Mouse (Mus musculus): ENCODE measurements around the gene Sqstm1. TPM values are rescaled to one million over a fixed set of nuclear protein-coding genes. Genes with fewer than 3 reads are reported as not detected.
A peak's percentile ranks its signal among the peaks of the same experiment; 100 is the strongest.

Sqstm1 gene
- polyA plus RNA-seq, 1 experiment from 2014 or later: 272 TPM

- Histone ChIP-seq H3K9me3 (replicated peaks) (no peaks in the 10 kb centered on the region), H3K4me3 (replicated peaks) (no peak overlapping the region), H3K36me3 (peaks cover 14% of the 10 kb centered on the region), H3K4me1 (peaks cover 18% of the 10 kb centered on the region), H3K27ac (replicated peaks) (no peak overlapping the region), H3K27me3 (peaks cover 29% of the 10 kb centered on the region), H3K9ac (no peak overlapping the region), H3K4me2 (replicated peaks) (no peak overlapping the region)
- WGBS: 94% methylated on average over 9 of the region's 9 CpGs
- ATAC-seq (ENCODE audit: insufficient number of reproducible peaks, low FRiP score, low TSS enrichment, low read depth): no peak
These were observed 28.5 kb upstream of the Sqstm1 start for GRCm38 (mm10) chr11:50238821-50239791.

- H3K4me2 ChIP-seq (replicated peaks): peak within 1 kb of the TSS; percentile 98
- H3K9me3 ChIP-seq (replicated peaks): no peaks in the 10 kb centered on the region
- WGBS: 48% methylated on average over 10 of the region's 10 CpGs
- peaks cover 21% of the 10 kb centered on the region for H3K36me3 ChIP-seq
- H3K9ac ChIP-seq: no peak within 1 kb of the TSS
- peak within 1 kb of the TSS; percentile 67 for H3K4me3 ChIP-seq (replicated peaks)
- H3K27ac ChIP-seq (replicated peaks): no peak within 1 kb of the TSS
- peaks cover 29% of the 10 kb centered on the region for H3K27me3 ChIP-seq
- peaks cover 18% of the 10 kb centered on the region for H3K4me1 ChIP-seq
- no peak for ATAC-seq (ENCODE audit: insufficient number of reproducible peaks, low FRiP score, low TSS enrichment, low read depth)
These were observed 27.7 kb upstream of the Sqstm1 start, which contains the start of gene Ltc4s for GRCm38 (mm10) chr11:50238324-50238723. TSS of gene Ltc4s (minus strand) at chr11:50238616.

GRCm38 (mm10) chr11:50236937-50237835 lies 26.6 kb upstream of the Sqstm1 start:
- Histone ChIP-seq H3K9me3 (replicated peaks) (no peaks in the 10 kb centered on the region), H3K27ac (replicated peaks) (no peak overlapping the region), H3K4me3 (replicated peaks) (peak overlapping the region; percentile 67), H3K9ac (peak overlapping the region; percentile 23; the same call in 1 of the 2 replicates), H3K27me3 (peaks cover 29% of the 10 kb centered on the region), H3K4me1 (peaks cover 18% of the 10 kb centered on the region), H3K4me2 (replicated peaks) (peak overlapping the region; percentile 98), H3K36me3 (peaks cover 32% of the 10 kb centered on the region)
- ATAC-seq (ENCODE audit: insufficient number of reproducible peaks, low FRiP score, low TSS enrichment, low read depth): peak; percentile 35; the same call in 1 of the 2 replicates
- WGBS: 1% methylated on average over 65 of the region's 66 CpGs

GRCm38 (mm10) chr11:50236540-50236936 lies 25.9 kb upstream of the Sqstm1 start:
- H3K4me1 ChIP-seq: peaks cover 18% of the 10 kb centered on the region
- no peaks in the 10 kb centered on the region for H3K9me3 ChIP-seq (replicated peaks)
- ATAC-seq (ENCODE audit: insufficient number of reproducible peaks, low FRiP score, low TSS enrichment, low read depth): peak; percentile 91
- peak overlapping the region; percentile 29 for H3K9ac ChIP-seq
- H3K36me3 ChIP-seq: peaks cover 39% of the 10 kb centered on the region
- H3K4me3 ChIP-seq (replicated peaks): peak overlapping the region; percentile 67
- peaks cover 29% of the 10 kb centered on the region for H3K27me3 ChIP-seq
- H3K27ac ChIP-seq (replicated peaks): no peak overlapping the region
- peak overlapping the region; percentile 98 for H3K4me2 ChIP-seq (replicated peaks)
- WGBS: 1% methylated on average over 22 of the region's 27 CpGs

- Histone ChIP-seq H3K4me2 (replicated peaks) (no peak overlapping the region), H3K36me3 (peaks cover 43% of the 10 kb centered on the region), H3K4me3 (replicated peaks) (no peak overlapping the region), H3K9me3 (replicated peaks) (no peaks in the 10 kb centered on the region), H3K27ac (replicated peaks) (no peak overlapping the region), H3K9ac (no peak overlapping the region), H3K4me1 (peaks cover 28% of the 10 kb centered on the region), H3K27me3 (peaks cover 29% of the 10 kb centered on the region)
- ATAC-seq (ENCODE audit: insufficient number of reproducible peaks, low FRiP score, low TSS enrichment, low read depth): no peak
- 94% methylated on average over 25 of the region's 25 CpGs for WGBS
These were observed 24.0 kb upstream of the Sqstm1 start for GRCm38 (mm10) chr11:50234606-50235005.

GRCm38 (mm10) chr11:50233993-50234392 lies 23.4 kb upstream of the Sqstm1 start:
- H3K27me3 ChIP-seq: peaks cover 22% of the 10 kb centered on the region
- H3K36me3 ChIP-seq: peaks cover 43% of the 10 kb centered on the region
- H3K9ac ChIP-seq: no peak overlapping the region
- ATAC-seq (ENCODE audit: insufficient number of reproducible peaks, low FRiP score, low TSS enrichment, low read depth): no peak
- H3K9me3 ChIP-seq (replicated peaks): no peaks in the 10 kb centered on the region
- no peak overlapping the region for H3K4me3 ChIP-seq (replicated peaks)
- H3K4me1 ChIP-seq: peaks cover 32% of the 10 kb centered on the region
- no peak overlapping the region for H3K4me2 ChIP-seq (replicated peaks)
- 84% methylated on average over 11 of the region's 11 CpGs for WGBS
- H3K27ac ChIP-seq (replicated peaks): no peak overlapping the region

GRCm38 (mm10) chr11:50233022-50233421 lies 22.4 kb upstream of the Sqstm1 start:
- Histone ChIP-seq H3K27me3 (peaks cover 13% of the 10 kb centered on the region), H3K4me3 (replicated peaks) (no peak overlapping the region), H3K9me3 (replicated peaks) (no peaks in the 10 kb centered on the region), H3K9ac (no peak overlapping the region), H3K4me2 (replicated peaks) (no peak overlapping the region), H3K27ac (replicated peaks) (no peak overlapping the region), H3K4me1 (peaks cover 39% of the 10 kb centered on the region), H3K36me3 (peaks cover 43% of the 10 kb centered on the region)
- WGBS: 93% methylated on average over 13 of the region's 13 CpGs
- ATAC-seq (ENCODE audit: insufficient number of reproducible peaks, low FRiP score, low TSS enrichment, low read depth): no peak

- no peak for ATAC-seq (ENCODE audit: insufficient number of reproducible peaks, low FRiP score, low TSS enrichment, low read depth)
These were observed 20.8 kb upstream of the Sqstm1 start for GRCm38 (mm10) chr11:50231411-50231810.

GRCm38 (mm10) chr11:50230481-50231304 lies 20.1 kb upstream of the Sqstm1 start:
- Histone ChIP-seq H3K4me1 (peaks cover 40% of the 10 kb centered on the region), H3K27me3 (no peaks in the 10 kb centered on the region), H3K36me3 (peaks cover 43% of the 10 kb centered on the region), H3K27ac (replicated peaks) (no peak overlapping the region), H3K4me3 (replicated peaks) (peak overlapping the region; percentile 26), H3K9ac (no peak overlapping the region), H3K9me3 (replicated peaks) (no peaks in the 10 kb centered on the region), H3K4me2 (replicated peaks) (peak overlapping the region; percentile 52)
- 35% methylated on average over 45 of the region's 45 CpGs for WGBS
- ATAC-seq (ENCODE audit: insufficient number of reproducible peaks, low FRiP score, low TSS enrichment, low read depth): no peak

More at GRCm38 (mm10) chr11:50231411-50231810, 20.8 kb upstream of the Sqstm1 start:
- no peak overlapping the region for H3K27ac ChIP-seq (replicated peaks)
- peak overlapping the region; percentile 26; the same call in 1 of the 2 replicates for H3K4me3 ChIP-seq (replicated peaks)
- H3K36me3 ChIP-seq: peaks cover 43% of the 10 kb centered on the region
- no peak overlapping the region for H3K9ac ChIP-seq
- WGBS: 25% methylated on average over 8 of the region's 8 CpGs
- peak overlapping the region; percentile 52 for H3K4me2 ChIP-seq (replicated peaks)
- no peaks in the 10 kb centered on the region for H3K9me3 ChIP-seq (replicated peaks)
- H3K27me3 ChIP-seq: no peaks in the 10 kb centered on the region
- H3K4me1 ChIP-seq: peaks cover 39% of the 10 kb centered on the region

- no peak overlapping the region for H3K4me2 ChIP-seq (replicated peaks)
- peaks cover 41% of the 10 kb centered on the region for H3K4me1 ChIP-seq
- no peaks in the 10 kb centered on the region for H3K27me3 ChIP-seq
- no peak for ATAC-seq (ENCODE audit: insufficient number of reproducible peaks, low FRiP score, low TSS enrichment, low read depth)
- no peaks in the 10 kb centered on the region for H3K9me3 ChIP-seq (replicated peaks)
- no peak overlapping the region for H3K9ac ChIP-seq
- peaks cover 32% of the 10 kb centered on the region for H3K36me3 ChIP-seq
- H3K4me3 ChIP-seq (replicated peaks): no peak overlapping the region
- no peak overlapping the region for H3K27ac ChIP-seq (replicated peaks)
- 58% methylated on average over 7 of the region's 7 CpGs for WGBS
These were observed 18.8 kb upstream of the Sqstm1 start for GRCm38 (mm10) chr11:50229252-50229910.

Data from embryonic facial prominence, embryonic 15.5 days (tissue).